Mouse (Mus musculus): ENCODE measurements at regions not wholly inside any gene's neighbourhood (a gene's known extent, or its start where the extent isn't known, plus 50 kb on each side); places are given as distances from the start of the nearest gene placed in this dataset.
A peak's percentile ranks its signal among the peaks of the same experiment; 100 is the strongest.
"Not testable (repeated sequence)": the region's sequence is repeated elsewhere in the genome, so short reads cannot be mapped to it uniquely, and the experiment has no call there.

DNA sequence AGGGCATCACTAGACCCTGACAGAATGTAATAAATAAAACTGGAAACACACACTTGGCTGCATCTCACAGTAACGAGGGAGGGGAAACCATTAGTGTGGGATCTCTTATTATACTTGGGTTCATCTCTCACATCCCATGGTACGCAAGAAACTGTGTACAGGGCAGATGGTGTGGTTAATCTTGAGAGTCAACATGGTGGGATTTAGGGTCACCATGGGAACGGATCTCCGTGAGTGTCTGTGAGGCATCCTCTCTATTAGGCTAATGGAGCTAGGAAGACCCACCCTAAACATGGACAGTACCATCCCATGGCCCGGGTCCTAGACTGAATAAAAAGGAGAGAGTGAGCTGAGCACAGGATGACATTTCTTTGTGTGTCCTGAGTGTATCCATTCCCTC lies 130.1 kb upstream of the Dapk1 start:
- no peak for DNase-seq (ENCODE audit: low spot score)

DNA sequence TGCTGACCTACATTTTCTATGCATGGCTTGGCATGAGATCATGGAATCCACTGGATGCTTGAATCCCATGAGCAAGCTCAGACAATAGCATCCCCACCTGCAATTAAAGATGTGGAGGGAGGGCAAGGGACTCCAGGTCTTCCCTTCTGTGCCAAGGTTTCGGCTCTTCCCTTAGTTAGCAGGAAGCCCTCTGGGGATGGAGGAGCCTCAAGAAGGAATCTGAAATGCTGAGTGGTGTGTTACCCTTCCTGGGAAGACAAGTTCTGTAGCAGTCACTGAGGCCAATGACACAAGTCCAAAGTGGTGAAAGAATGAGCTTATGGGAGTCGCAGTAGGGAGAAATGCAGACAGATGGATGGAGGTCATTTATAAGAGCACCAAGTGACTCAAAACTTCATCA lies 125.4 kb upstream of the Dapk1 start:
- DNase-seq (ENCODE audit: low spot score): no peak

DNA sequence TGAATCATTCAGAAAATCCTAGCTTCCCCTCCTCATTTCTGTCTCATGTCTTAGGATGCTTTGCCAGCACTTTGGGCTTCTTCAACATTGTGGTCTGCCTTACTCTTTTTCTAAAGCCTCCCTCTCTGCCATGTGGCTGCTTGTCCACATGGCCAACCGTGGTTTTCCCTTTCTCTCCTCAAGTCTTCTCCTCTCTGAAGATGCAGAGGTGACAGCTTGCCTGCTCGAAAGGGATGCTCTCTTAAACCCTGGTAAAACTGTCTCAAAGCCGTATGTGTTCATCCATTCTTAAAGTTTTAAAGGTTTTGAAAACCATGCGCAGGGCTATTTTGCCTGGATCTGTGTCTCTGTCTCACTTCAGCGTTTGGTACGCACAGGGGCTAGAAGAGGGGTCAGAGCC lies 123.4 kb upstream of the Dapk1 start:
- no peak for DNase-seq (ENCODE audit: low spot score)

DNA sequence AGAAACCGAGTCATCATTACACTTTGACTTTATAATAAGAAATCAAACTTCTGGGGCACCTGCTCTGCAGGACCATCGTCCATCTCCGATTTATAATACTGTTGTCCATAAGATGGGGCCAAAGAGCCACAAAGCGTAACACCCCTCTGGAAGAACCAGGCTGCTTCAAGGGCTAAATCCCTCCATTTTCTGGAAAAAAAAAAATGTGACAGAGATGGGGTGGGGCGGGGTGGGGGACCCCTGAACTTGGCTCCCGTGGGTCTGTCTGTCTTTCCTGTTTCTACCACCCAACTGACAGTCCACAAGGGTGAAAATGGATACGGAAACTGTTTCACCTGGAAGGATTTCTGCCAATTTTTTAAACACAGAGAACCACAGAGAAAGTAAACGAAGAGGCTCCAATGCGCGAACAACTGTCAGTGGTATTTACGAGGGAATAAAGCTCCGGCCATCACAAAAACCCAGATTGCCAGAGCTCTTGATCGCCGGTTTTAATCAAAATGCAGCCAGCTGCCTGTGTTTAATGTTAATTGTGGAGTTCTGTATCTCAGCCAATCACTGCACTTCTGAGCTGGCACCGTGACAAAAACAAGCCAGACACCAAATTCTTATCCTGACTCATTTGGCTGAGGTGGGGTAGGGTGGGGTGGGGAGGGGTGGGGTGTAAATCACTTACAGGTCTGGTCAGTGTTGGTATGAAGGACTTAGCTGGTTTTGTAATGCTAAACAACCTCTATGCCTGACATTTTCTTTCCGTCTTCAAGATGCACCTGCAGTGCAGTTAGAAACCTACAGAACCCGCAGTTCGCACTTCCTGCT lies 122.5 kb upstream of the Dapk1 start:
- DNase-seq (ENCODE audit: low spot score): peak; percentile 81

DNA sequence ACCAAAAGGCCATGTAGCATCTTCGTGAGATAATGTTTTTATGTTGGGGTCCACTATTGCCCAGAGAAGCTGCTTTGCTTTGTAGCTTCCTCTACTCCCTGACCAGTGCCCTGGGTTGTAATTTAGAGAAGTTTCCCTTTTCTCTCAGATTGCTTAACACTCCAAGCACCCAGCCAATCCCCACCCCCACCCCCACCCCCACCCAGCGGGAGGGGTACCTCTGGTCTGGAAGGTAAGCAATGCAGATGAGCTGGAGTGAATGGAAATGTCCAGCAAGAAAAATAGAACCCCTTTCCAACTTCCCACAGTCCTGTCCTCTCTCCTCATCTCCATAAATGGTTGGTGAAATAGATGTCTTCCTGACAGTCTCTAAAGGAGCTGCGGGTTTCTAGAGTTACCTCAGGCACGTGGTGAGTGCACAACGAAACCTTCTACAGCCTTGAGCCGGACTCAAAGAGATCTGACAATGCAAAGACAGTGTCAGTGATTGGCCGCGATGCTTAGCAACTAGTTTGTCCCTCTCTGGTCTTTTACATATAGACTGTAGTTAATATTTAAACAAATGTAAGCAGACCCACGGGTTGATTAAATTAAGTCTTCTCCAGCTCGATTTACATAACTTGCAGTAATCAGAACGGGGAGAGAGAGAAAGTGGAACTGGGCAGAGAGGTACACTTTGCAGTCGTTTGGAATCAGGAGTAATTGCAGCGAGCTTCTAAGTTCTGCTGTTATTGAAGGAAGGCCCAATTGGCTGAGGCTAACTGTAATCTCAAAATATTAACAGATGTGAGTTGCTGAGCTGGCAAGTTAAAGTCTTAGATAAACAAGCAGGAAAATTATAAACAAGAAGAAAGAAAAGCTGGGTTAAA lies 121.7 kb upstream of the Dapk1 start:
- peak; percentile 71 for DNase-seq (ENCODE audit: low spot score)

DNA sequence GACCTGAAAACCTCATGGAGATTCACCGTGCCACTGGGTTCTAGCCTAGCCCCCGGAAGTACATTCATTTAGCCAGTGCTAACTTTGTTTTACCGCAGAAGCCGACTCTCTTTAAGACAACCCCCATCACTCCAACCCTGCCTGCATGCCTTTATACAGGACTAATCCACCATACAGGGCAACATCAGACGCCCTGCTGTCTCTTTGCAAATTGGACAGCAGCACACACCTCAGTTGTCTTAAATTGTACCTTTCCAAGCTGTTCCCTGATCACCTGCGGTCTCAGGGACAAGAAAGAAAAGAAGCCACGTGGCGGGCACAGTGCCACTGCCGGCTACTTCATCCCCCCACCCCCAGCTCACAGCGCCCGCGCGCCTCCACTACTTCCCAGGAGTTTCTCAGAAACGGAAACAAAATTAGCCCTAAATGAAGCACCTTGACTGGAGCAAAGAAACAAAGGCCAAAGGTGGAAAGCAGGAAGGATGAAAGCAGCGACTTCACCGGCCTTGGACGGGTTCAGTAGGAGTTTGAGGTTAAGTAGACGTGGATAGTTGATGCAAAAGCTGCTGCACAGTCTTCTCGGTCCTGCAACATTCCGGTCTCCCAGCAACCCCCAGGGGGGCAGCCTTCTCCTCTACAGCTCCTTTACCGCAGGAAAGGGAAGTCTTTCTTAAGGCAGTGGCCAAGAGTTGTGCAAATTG lies 120.9 kb upstream of the Dapk1 start:
- peak; percentile 37 for DNase-seq (ENCODE audit: low spot score)

DNA sequence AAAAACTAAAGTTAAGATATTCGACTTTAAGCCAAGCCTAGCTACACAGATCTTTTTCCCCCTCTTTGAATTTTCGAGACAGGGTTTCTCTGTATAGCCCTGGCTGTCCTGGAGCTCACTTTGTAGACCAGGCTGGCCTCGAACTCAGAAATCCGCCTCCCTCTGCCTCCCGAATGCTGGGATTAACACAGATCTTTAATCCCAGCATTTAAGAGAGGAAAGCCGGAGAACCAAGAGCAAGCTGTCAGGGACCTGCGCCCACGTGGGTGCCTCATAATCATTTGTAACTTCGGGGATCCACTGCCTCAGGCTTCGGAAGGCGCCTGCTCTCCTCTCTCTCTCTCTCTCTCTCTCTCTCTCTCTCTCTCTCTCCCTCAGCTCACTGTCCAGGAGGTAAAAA lies 120.3 kb upstream of the Dapk1 start:
- not testable (repeated sequence) for DNase-seq (ENCODE audit: low spot score)

DNA sequence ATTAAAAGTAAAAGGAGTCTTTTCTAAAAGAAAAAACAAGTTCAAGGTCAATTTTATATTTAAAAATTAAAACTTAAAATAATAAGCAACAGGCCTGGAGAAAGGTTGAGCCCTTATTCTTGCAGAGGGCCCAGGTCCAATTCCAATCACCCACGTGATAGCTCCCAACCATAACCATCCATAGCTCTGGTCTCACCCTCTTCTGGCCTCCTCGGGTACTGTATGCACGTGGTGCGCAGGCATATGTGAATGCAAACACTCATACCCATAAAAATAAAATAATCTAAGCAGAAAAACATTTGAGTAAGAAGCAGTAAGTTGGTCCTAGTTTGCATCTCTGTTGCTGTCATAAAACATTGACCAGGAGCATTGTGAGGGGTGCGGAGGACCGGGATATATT lies 119.8 kb upstream of the Dapk1 start:
- no peak for DNase-seq (ENCODE audit: low spot score)

DNA sequence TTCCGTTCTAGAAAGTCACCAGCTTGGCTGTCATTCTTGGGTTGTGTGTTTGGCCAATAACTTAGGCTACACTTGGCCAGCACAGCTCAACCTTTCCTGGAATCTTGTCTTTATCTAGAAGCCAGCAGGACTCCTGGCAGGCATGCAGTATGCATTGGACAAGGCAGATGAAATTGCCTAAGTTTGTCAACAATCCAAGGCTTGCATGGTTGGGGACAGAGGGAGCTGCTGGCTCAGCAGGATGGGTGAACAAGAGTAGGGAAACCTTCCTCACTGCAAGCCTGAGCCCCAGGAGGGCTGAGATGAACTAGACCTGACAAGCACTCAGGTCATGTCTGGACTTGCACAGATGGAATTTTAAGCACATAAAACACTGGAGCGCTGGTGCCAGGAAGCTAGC lies 115.6 kb upstream of the Dapk1 start:
- DNase-seq (ENCODE audit: low spot score): no peak

DNA sequence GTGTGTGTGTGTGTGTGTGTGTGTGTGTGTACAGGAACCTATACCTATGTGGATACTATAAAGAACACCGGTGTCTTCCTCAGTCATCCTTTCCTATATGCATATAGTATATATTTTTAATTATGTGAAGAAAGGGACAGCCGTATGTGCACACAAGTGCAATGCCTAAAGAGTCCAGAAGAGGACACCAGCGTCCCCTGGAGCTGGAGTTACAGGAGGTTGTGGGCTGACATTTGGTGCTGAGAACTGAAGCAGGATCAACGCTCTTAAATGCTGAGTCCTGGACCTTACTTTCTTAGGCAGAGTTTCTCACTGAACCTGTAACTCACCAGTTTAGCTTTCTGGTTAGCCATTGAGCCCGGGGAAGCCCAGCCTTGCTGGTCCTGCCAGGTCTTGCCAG lies 114.9 kb upstream of the Dapk1 start:
- no peak for DNase-seq (ENCODE audit: low spot score)

DNA sequence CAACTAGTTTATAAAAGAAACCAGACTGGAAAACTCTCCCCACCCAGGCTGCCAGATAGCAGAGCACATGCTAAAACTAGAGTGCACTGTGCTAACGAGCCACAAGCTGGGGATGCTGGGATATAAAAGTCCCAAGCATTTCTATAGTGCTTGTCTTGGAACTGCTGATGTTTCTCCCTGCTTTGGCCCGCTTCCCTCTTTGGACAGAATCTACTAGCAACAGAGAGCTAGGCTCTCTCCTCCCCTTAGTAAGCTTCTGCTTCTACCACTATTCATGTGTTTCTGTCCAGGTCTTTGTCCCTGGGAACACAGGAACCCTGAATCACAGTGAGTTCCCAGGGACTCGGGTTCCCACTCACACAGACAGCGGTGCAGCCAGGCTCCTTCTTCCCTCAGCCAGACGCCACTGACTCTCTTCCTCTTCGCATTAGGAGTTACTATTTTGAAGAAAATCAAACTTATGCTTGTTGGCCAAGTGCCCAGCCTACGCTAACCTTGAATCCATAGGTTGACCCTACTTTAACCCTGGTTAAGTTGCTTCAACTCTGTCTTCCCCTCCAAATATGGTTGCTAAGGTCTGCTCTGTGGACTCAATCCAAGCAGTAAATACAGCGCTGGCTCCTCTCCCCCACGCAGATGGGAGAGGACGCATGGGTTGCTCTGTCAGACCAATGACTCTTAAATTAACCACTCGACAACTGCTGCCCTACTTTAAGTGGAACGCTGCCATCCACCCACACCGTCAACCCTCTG lies 113.4 kb upstream of the Dapk1 start:
- no peak for DNase-seq (ENCODE audit: low spot score)

DNA sequence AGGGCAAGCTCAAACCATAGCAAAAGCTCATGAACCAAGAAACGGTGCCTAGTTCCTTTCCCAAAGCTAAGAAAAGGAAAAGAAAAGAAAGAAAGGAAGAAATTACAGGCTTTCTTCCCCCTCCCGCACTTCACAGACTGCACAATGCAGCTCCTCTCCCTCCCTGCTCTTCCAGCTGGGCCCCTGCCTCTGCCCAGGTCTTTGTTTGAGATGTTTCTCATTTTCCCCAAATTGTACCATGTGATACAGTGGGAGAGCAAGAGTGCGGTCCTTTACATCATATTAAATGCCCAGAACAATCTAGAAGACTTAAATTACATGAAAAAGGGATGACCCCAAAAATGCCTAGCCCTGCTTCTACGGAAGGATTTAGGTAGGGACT lies 112.9 kb upstream of the Dapk1 start:
- DNase-seq (ENCODE audit: low spot score): no peak

DNA sequence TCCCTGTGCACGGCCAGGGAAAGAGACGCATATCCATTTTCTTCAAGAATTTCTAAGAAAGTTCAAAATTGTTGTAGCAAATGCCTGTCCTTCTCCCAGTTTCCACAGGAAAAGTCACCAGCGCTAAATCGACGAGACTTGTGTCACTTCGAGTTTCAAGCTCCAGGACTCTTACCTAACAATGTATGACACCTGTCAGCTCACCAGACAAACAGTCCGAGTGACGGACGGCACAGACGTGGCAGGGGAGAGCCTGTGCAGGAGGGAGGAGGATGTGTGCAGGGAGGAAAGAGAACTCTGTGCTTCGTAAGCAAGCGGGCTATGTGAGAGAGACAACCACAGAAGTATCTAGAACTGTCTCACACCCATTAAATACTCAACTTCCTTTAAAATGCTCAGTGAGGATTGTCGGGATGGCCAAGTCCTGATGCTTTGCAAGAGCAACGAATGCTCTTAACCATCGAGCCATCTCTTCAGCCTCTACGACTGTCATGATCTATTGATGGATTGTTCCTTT lies 109.7 kb upstream of the Dapk1 start:
- DNase-seq (ENCODE audit: low spot score): no peak

DNA sequence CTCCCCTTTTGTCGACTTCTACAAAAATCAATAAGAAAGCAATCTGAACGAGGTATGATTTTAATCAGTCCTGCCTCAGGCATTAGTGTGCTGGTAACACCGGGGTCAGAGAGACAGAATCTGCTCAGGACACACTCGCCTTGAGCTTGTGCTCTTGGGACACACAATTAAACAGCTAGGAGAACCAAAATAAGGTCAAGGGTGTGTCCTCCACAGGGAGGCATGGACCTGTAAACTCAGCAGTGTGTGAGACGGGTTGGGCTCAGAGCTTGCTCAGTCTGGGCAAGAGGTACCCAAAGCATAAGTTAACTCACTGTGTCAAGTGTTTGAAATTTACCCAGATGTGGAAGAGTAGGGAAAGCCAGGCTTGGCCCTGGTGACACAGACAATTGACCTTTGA lies 107.9 kb upstream of the Dapk1 start:
- no peak for DNase-seq (ENCODE audit: low spot score)

DNA sequence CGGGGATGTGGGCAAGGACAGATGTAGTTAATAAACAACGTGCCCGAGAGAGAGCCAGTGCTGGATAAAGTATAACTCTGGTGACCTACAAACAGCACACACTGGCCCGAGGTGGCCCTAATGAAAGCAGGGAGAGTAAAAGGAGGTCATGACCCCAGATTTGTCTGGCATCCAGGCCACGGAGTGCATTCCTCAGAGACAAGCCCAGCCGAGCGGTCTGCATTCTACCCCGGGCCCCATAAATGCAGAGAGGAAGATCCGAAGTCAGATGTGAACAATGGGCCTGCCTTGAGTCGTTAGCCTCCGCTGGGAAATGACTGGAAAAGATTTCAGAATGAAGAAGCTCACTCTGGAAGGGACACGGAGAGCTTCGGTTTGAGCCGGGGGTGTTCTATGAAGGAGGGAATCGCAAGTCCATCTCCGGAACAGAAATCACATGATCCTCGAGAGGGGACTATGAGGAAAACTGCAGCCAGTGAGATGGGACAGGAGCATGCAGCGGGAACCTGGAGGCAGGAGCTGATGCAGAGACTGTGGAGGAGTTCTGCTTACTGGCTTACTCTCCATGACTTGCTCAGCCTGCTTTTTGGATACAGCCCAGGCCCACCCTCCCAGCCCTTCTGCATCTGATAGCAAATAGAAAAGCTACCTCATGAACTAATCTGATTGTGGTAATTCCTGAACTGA lies 103.9 kb upstream of the Dapk1 start:
- DNase-seq (ENCODE audit: low spot score): peak; percentile 92

DNA sequence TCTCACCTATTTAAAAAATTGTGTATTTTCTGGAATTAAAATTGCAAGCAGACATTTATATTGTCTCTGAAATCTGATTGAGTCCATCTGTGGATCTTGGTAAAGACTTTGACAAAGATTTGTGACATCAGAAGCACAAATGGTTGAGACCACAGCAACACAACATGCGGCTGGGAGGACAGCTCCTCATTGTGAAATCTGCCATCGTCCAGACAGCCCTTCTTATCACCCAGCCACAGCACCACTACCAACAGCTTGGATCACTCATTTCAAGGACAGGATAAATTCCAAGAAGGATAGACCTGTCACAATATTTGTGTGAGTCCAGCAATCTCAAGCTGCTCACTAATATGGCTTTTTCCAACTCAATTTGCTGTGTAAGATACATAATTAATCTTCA lies 97.6 kb upstream of the Dapk1 start:
- no peak for DNase-seq (ENCODE audit: low spot score)

DNA sequence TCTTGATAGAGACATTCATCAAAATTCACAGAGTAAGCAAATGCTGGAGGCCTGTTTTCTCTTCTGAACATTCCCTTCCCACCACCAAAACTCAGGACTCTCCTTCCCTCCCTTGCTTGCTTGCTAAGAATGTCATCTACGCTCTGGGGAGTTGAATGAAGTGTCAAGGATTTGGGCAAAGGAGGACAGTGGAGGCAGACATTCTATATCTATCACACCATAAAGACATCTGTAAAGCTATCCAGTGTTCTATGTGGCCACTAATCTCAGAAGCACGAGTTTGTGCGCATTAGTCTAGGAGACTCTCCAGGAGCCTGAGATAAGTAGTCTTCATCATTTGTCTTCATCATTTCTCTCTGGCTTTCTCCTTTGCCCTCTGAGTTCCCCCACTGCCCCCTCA lies 94.1 kb upstream of the Dapk1 start:
- DNase-seq (ENCODE audit: low spot score): no peak

DNA sequence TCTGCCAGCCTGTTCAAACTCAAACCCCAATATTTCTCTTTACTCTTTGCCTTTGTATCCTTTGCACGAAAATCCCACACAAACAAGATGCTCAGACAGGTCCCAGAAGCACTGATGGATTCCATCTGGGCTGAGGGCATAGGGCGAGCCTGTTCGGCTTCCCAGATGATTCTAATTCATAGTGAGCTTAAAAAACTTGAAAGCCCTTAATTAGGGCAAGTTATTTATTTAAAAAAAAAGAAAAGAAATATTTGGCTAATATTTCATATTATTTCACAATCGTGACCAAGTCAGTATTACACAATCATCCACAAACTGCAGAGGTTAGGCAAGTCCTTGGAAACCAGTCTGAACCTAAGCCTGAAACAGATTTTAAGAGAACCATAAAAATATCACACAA lies 93.7 kb upstream of the Dapk1 start:
- DNase-seq (ENCODE audit: low spot score): peak; percentile 57

DNA sequence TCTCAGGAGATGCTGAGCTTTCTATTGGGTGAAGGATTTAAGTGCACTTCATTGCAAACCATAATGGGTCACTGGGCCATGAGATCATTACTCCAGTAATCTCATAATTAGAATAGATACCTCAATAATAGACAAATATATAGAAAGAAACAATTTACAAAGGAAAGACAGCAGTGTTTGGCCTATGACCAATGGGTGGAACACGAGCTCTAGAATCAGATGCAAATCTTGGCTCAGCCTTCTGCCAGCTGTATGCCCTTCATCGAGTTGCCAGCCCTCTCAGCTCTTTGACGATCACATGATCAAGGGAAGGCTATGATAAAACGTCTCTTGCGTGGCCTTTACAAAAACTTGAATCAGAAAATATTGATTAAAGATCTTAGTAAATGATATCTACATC lies 92.9 kb upstream of the Dapk1 start:
- DNase-seq (ENCODE audit: low spot score): no peak

DNA sequence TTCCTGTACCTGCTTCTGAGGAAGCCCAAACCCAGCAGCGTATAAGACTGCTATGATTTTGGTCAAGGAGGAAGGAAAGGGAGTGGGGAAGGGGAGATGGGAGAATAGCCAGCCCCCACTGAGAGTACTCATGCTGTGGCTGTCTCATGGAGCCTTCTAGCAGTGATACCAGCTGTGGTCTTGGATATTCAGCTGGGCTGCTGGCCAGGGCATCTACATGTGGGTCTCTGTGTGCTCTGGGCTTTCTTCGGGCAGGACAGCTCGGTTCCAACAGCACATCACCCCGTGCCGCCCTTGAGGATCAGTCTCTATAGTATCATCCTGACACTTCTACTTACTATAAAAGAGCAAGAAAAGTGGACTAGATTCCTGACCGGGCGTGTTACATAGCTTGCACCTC lies 90.6 kb upstream of the Dapk1 start:
- no peak for DNase-seq (ENCODE audit: low spot score)

DNA sequence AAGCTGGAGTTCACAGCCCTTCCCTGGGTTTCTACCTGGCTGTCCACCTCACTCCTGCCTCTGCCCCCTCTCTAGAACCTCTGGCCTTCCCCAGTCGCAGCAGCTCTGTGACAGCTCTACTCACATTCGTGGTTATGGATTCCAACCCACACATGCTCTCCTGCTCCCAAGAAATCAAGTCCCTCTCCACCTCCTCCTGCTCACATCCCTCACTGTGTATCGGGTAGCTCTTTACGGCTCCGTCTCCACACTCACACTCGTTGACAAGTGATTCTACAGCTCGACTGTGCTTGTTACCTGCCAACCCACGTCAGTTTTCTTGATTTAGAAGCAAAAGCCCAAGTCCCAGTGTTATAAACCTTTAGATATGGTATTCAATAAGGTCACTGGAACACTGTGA lies 90.1 kb upstream of the Dapk1 start:
- no peak for DNase-seq (ENCODE audit: low spot score)
